Mouse (Mus musculus): Measurements from ENCODE around the gene Kat2b. TPM values are rescaled to one million over a fixed set of nuclear protein-coding genes. Genes with fewer than 3 reads are reported as not detected.
A peak's percentile ranks its signal among the peaks of the same experiment; 100 is the strongest.

Gene Kat2b
- polyA plus RNA-seq, 1 experiment from 2014 or later, result 9.8 TPM

DNA sequence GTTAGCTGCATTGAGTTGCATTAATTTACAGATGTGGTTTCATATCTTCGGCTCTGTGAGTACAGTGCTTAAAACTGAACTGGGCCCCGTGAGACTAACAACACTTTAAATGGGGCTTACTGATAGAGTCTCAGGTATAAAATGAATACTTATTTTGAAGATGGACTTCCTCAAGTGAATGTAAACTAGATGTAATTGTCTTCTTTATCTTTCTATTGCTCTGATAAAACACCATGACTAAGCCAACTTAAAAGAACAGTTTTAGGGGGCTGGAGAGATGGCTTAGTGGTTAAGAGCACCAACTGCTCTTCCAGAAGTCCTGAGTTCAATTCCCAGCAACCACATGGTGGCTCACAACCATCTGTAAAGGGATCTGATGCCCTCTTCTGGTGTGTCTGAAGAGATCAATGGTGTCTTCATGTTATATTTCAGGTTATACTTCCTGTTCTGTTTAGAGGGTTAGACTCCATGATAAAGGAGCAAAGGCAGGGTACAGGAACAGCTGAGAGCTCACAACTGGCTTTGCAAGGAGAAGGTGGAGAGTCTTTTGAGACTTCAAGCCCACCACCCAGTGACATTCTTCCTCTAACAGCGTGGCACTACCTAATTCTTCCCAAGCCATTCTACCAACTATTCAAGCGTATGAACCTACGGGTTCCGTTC, 50.8 kb downstream of the Kat2b start:
- no peaks in the 10 kb centered on the region for H3K9me3 ChIP-seq (ENCODE audit: low read length)
- TF ChIP-seq CTCF (IDR thresholded peaks at IDR 0.05), result no peak
- TF ChIP-seq EP300 (IDR thresholded peaks at IDR 0.05), result no peak
- WGBS, result 95% methylated on average over 6 of the region's 6 CpGs

DNA sequence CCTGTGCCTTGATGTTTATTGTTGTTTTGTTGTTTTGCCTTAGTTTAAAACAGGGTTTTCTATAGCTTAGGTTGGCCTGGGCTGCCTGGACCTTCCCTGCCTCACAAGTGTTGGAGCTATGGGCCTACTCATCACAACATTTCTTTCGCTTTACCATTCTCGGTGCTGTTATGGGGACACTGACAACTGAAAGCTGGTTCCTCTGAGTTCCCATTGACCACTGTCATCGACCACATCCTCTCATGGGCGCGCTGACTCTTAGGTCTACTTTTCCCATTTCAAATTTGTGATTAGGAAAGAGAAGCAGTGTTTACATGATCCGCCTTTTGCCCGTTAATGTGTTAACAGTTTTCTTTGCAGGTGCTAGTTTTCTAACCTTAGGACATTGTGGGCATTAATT, 51.7 kb downstream of the Kat2b start:
- Histone ChIP-seq H3K27me3 (replicated peaks; ENCODE audit: insufficient read depth, low read length) (no peaks in the 10 kb centered on the region), H3K4me2 (replicated peaks; ENCODE audit: low read depth, low read length) (no peak overlapping the region), H3K4me3 (ENCODE audit: low read depth, low read length) (no peak overlapping the region), H3K27ac (ENCODE audit: low read length) (no peak overlapping the region), H3K9me3 (ENCODE audit: low read length) (no peaks in the 10 kb centered on the region), H3K4me1 (ENCODE audit: insufficient read depth, low read depth, low read length) (no peaks in the 10 kb centered on the region), H3K9ac (replicated peaks; ENCODE audit: low read depth) (no peak overlapping the region), H3K36me3 (ENCODE audit: insufficient read depth, low read length) (no peaks in the 10 kb centered on the region)
- 92% methylated on average over 7 of the region's 7 CpGs for WGBS
- ATAC-seq (no peak), DNase-seq (ENCODE audit: low spot score) (no peak)
- TF ChIP-seq CTCF (IDR thresholded peaks at IDR 0.05), result no peak
- TF ChIP-seq EP300 (IDR thresholded peaks at IDR 0.05), result no peak

More for the DNA sequence above, 50.8 kb downstream of the Kat2b start:
- Histone ChIP-seq H3K27me3 (replicated peaks; ENCODE audit: insufficient read depth, low read length) (no peaks in the 10 kb centered on the region), H3K27ac (ENCODE audit: low read length) (no peak overlapping the region), H3K9ac (replicated peaks; ENCODE audit: low read depth) (no peak overlapping the region), H3K4me1 (ENCODE audit: insufficient read depth, low read depth, low read length) (no peaks in the 10 kb centered on the region), H3K36me3 (ENCODE audit: insufficient read depth, low read length) (0 out of 2 replicates have a peak, but pooled peaks cover 4% of the 10 kb centered on the region), H3K4me2 (replicated peaks; ENCODE audit: low read depth, low read length) (no peak overlapping the region), H3K4me3 (ENCODE audit: low read depth, low read length) (no peak overlapping the region)
- DNase-seq (ENCODE audit: low spot score) (no peak), ATAC-seq (no peak)

GRCm38 (mm10) chr17:53619391-53619790, 52.7 kb downstream of the Kat2b start:
- Histone ChIP-seq H3K4me2 (replicated peaks; ENCODE audit: low read depth, low read length) (no peak overlapping the region), H3K27ac (ENCODE audit: low read length) (no peak overlapping the region), H3K4me3 (ENCODE audit: low read depth, low read length) (no peak overlapping the region), H3K9ac (replicated peaks; ENCODE audit: low read depth) (no peak overlapping the region), H3K36me3 (ENCODE audit: insufficient read depth, low read length) (no peaks in the 10 kb centered on the region), H3K27me3 (replicated peaks; ENCODE audit: insufficient read depth, low read length) (no peaks in the 10 kb centered on the region), H3K9me3 (ENCODE audit: low read length) (no peaks in the 10 kb centered on the region), H3K4me1 (ENCODE audit: insufficient read depth, low read depth, low read length) (no peaks in the 10 kb centered on the region)
- TF ChIP-seq CTCF (IDR thresholded peaks at IDR 0.05) (no peak), EP300 (IDR thresholded peaks at IDR 0.05) (no peak)
- no peak for ATAC-seq
- DNase-seq (ENCODE audit: low spot score), result no peak

DNA sequence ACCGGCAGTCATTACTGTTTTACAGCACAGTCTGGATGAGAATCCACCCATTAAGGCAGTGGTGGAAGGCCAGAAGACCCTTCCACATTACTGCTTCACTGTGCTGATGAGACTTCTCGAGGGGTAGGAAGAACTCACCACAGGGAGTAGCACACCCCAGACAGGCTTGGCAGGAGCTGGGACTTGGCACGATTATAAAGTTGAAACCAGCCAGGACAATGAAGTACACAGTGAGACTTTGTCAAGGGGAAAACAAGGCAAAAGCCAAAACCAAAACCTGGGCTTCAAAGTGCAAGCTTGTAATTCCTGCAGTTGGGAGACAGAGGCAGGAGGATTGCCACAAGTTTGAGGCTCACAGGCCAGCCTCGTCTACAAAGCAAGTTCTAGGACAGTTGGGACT, 54.0 kb downstream of the Kat2b start:
- WGBS, result 76% methylated on average over 4 of the region's 4 CpGs
- no peaks in the 10 kb centered on the region for H3K9me3 ChIP-seq (ENCODE audit: low read length)
- H3K27me3 ChIP-seq (replicated peaks; ENCODE audit: insufficient read depth, low read length), result no peaks in the 10 kb centered on the region
- ATAC-seq (no peak), DNase-seq (ENCODE audit: low spot score) (no peak)
- no peak overlapping the region for H3K9ac ChIP-seq (replicated peaks; ENCODE audit: low read depth)
- no peaks in the 10 kb centered on the region for H3K36me3 ChIP-seq (ENCODE audit: insufficient read depth, low read length)
- TF ChIP-seq EP300 (IDR thresholded peaks at IDR 0.05) (no peak), CTCF (IDR thresholded peaks at IDR 0.05) (no peak)
- H3K4me3 ChIP-seq (ENCODE audit: low read depth, low read length), result no peak overlapping the region
- H3K4me2 ChIP-seq (replicated peaks; ENCODE audit: low read depth, low read length), result no peak overlapping the region
- no peaks in the 10 kb centered on the region for H3K4me1 ChIP-seq (ENCODE audit: insufficient read depth, low read depth, low read length)
- H3K27ac ChIP-seq (ENCODE audit: low read length), result no peak overlapping the region

- DNase-seq (ENCODE audit: low spot score), result no peak
- Histone ChIP-seq H3K9ac (replicated peaks; ENCODE audit: low read depth) (no peak overlapping the region), H3K4me2 (replicated peaks; ENCODE audit: low read depth, low read length) (no peak overlapping the region), H3K4me3 (ENCODE audit: low read depth, low read length) (no peak overlapping the region), H3K27me3 (replicated peaks; ENCODE audit: insufficient read depth, low read length) (no peaks in the 10 kb centered on the region), H3K9me3 (ENCODE audit: low read length) (no peaks in the 10 kb centered on the region), H3K27ac (ENCODE audit: low read length) (no peak overlapping the region), H3K4me1 (ENCODE audit: insufficient read depth, low read depth, low read length) (no peaks in the 10 kb centered on the region), H3K36me3 (ENCODE audit: insufficient read depth, low read length) (no peaks in the 10 kb centered on the region)
- WGBS, result 74% methylated on average over 3 of the region's 3 CpGs
- no peak for TF ChIP-seq EP300 (IDR thresholded peaks at IDR 0.05)
- no peak for TF ChIP-seq CTCF (IDR thresholded peaks at IDR 0.05)
- ATAC-seq, result no peak
Measured at GRCm38 (mm10) chr17:53622125-53622524, 55.5 kb downstream of the Kat2b start.

GRCm38 (mm10) chr17:53623762-53624161, 57.1 kb downstream of the Kat2b start:
- no peak overlapping the region for H3K4me2 ChIP-seq (replicated peaks; ENCODE audit: low read depth, low read length)
- TF ChIP-seq CTCF (IDR thresholded peaks at IDR 0.05) (no peak), EP300 (IDR thresholded peaks at IDR 0.05) (no peak)
- DNase-seq (ENCODE audit: low spot score) (no peak), ATAC-seq (no peak)
- no peaks in the 10 kb centered on the region for H3K4me1 ChIP-seq (ENCODE audit: insufficient read depth, low read depth, low read length)
- H3K36me3 ChIP-seq (ENCODE audit: insufficient read depth, low read length), result no peaks in the 10 kb centered on the region
- H3K27ac ChIP-seq (ENCODE audit: low read length), result no peak overlapping the region
- H3K9ac ChIP-seq (replicated peaks; ENCODE audit: low read depth), result no peak overlapping the region
- 79% methylated on average over 9 of the region's 9 CpGs for WGBS
- no peaks in the 10 kb centered on the region for H3K27me3 ChIP-seq (replicated peaks; ENCODE audit: insufficient read depth, low read length)
- H3K9me3 ChIP-seq (ENCODE audit: low read length), result no peaks in the 10 kb centered on the region
- no peak overlapping the region for H3K4me3 ChIP-seq (ENCODE audit: low read depth, low read length)

- no peak for TF ChIP-seq CTCF (IDR thresholded peaks at IDR 0.05)
- TF ChIP-seq EP300 (IDR thresholded peaks at IDR 0.05), result no peak
- Histone ChIP-seq H3K36me3 (ENCODE audit: insufficient read depth, low read length) (no peaks in the 10 kb centered on the region), H3K4me1 (ENCODE audit: insufficient read depth, low read depth, low read length) (no peaks in the 10 kb centered on the region), H3K9me3 (ENCODE audit: low read length) (no peaks in the 10 kb centered on the region), H3K9ac (replicated peaks; ENCODE audit: low read depth) (no peak overlapping the region), H3K4me3 (ENCODE audit: low read depth, low read length) (no peak overlapping the region), H3K27me3 (replicated peaks; ENCODE audit: insufficient read depth, low read length) (no peaks in the 10 kb centered on the region), H3K27ac (ENCODE audit: low read length) (no peak overlapping the region), H3K4me2 (replicated peaks; ENCODE audit: low read depth, low read length) (no peak overlapping the region)
- no peak for ATAC-seq
- peak; percentile 8 for DNase-seq (ENCODE audit: low spot score)
- WGBS, result 88% methylated on average over 3 of the region's 3 CpGs
Measured at GRCm38 (mm10) chr17:53626160-53626559, 59.5 kb downstream of the Kat2b start.

Data from lung, postnatal 0 days (tissue).